Mouse (Mus musculus) embryonic facial prominence, embryonic 10.5 days (tissue): Measurements from ENCODE around the gene Cth. TPM values are rescaled to one million over a fixed set of nuclear protein-coding genes. Genes with fewer than 3 reads are reported as not detected.
A peak's percentile ranks its signal among the peaks of the same experiment; 100 is the strongest.
"Not testable (repeated sequence)": the region's sequence is repeated elsewhere in the genome, so short reads cannot be mapped to it uniquely, and the experiment has no call there.

ENCODE experiments used
- DNase-seq: peaks from one replicate; pipeline ENCODE4 v3.0.0-alpha.2; 2017; ENCODE audit warnings: low spot score
- H3K27ac ChIP-seq: fragments of 300-500 bp; sonication (generic); replicated peaks from 2 replicates; pipeline ENCODE4 v1.5.1; 2016; ENCODE audit warnings: mild to moderate bottlenecking
- H3K27me3 ChIP-seq: fragments of 300-500 bp; sonication (generic); replicated peaks from 2 replicates; pipeline ENCODE4 v1.6.1; 2016; ENCODE audit warnings: low read depth, mild to moderate bottlenecking; ENCODE audit not compliant: poor library complexity, severe bottlenecking
- H3K36me3 ChIP-seq: fragments of 300-500 bp; sonication (generic); replicated peaks from 2 replicates; pipeline ENCODE4 v1.6.1; 2016; ENCODE audit warnings: mild to moderate bottlenecking, moderate library complexity
- H3K4me1 ChIP-seq: fragments of 300-500 bp; sonication (generic); 2 replicates; pipeline ENCODE4 v1.6.1; 2016
- H3K4me3 ChIP-seq: fragments of 300-500 bp; sonication (generic); 2 replicates; pipeline ENCODE4 v1.5.1; 2016; ENCODE audit warnings: mild to moderate bottlenecking, moderate library complexity
- H3K9me3 ChIP-seq: fragments of 300-500 bp; sonication (generic); 2 replicates; pipeline ENCODE4 v1.6.1; 2016; ENCODE audit warnings: mild to moderate bottlenecking
- WGBS: fragments of 180-500 bp; shearing (Covaris S2); methylation state at CpG from one replicate; pipeline ENCODE4 v1.1.7; 2016; 5-methylcytosine and 5-hydroxymethylcytosine counted together
- polyA plus RNA-seq: library from polyadenylated mRNA; unstranded; fragments of >200 nt; fragmentation: Nextera tagmentation; extraction: Ambion mirVana; gene quantifications from 2 replicates; pipeline ENCODE4 v1.2.1, GENCODE M21; 2016

Gene Cth
- polyA plus RNA-seq: 26.1 and 26.9 TPM in 2 replicates

GRCm38 (mm10) chr3:157924692-157925328 lies at the start of gene Cth:
TSS of gene Cth (minus strand) at chr3:157925077.
- H3K4me1 ChIP-seq: peaks cover 16% of the 10 kb centered on the region
- peak within 1 kb of the TSS; percentile 78 for H3K27ac ChIP-seq
- no peaks in the 10 kb centered on the region for H3K9me3 ChIP-seq
- DNase-seq: peak; percentile 94
- H3K36me3 ChIP-seq: no peaks in the 10 kb centered on the region
- peak within 1 kb of the TSS; percentile 67 for H3K4me3 ChIP-seq
- no peaks in the 10 kb centered on the region for H3K27me3 ChIP-seq
- under 1% methylated on average over 30 of the region's 30 CpGs for WGBS

- peaks cover 37% of the 10 kb centered on the region for H3K36me3 ChIP-seq
- no peaks in the 10 kb centered on the region for H3K4me1 ChIP-seq
- no peaks in the 10 kb centered on the region for H3K9me3 ChIP-seq
- WGBS: 96% methylated on average over 2 of the region's 2 CpGs
- no peak overlapping the region for H3K4me3 ChIP-seq
- H3K27me3 ChIP-seq: no peaks in the 10 kb centered on the region
- no peak for DNase-seq
- no peak overlapping the region for H3K27ac ChIP-seq
Measured at GRCm38 (mm10) chr3:157973236-157973635, 48.4 kb upstream of the Cth start.

GRCm38 (mm10) chr3:157971151-157971550 lies 46.3 kb upstream of the Cth start:
- no peak for DNase-seq
- Histone ChIP-seq H3K27me3 (no peaks in the 10 kb centered on the region), H3K4me1 (no peaks in the 10 kb centered on the region), H3K27ac (no peak overlapping the region), H3K4me3 (no peak overlapping the region), H3K9me3 (no peaks in the 10 kb centered on the region), H3K36me3 (peaks cover 31% of the 10 kb centered on the region)
- 94% methylated on average over 2 of the region's 2 CpGs for WGBS

DNA sequence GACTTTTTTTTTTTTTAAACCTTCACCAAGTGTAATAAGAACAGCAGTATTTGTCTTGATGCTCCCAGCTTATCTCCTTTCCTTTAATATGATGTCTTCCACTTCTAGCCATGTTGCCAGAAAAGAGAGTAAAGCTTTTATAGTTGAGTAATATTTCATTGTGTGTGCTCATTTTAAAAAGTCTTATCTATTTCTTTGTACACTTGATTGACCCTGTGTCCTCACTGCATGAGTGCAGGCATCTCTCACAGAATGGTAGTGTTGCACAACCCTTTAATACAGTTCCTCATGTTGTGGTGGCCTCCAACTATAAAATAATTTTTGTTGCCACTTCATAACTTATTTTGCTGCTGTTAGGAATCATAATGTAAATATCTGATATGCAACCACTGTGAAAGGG lies 32.4 kb upstream of the Cth start:
- Histone ChIP-seq H3K36me3 (peaks cover 21% of the 10 kb centered on the region), H3K4me3 (no peak overlapping the region), H3K27ac (no peak overlapping the region), H3K27me3 (no peaks in the 10 kb centered on the region), H3K9me3 (no peaks in the 10 kb centered on the region), H3K4me1 (no peaks in the 10 kb centered on the region)
- no peak for DNase-seq

- no peaks in the 10 kb centered on the region for H3K27me3 ChIP-seq
- no peak for DNase-seq
- H3K9me3 ChIP-seq: no peaks in the 10 kb centered on the region
- H3K4me3 ChIP-seq: no peak overlapping the region
- H3K27ac ChIP-seq: no peak overlapping the region
- 94% methylated on average over 3 of the region's 3 CpGs for WGBS
- H3K36me3 ChIP-seq: peaks cover 23% of the 10 kb centered on the region
- no peaks in the 10 kb centered on the region for H3K4me1 ChIP-seq
Measured at GRCm38 (mm10) chr3:157956201-157956600, 31.3 kb upstream of the Cth start.

- H3K27me3 ChIP-seq: no peaks in the 10 kb centered on the region
- H3K27ac ChIP-seq: no peak overlapping the region
- peaks cover 21% of the 10 kb centered on the region for H3K36me3 ChIP-seq
- no peak overlapping the region for H3K4me3 ChIP-seq
- no peaks in the 10 kb centered on the region for H3K4me1 ChIP-seq
- no peak for DNase-seq
- WGBS: 85% methylated on average over 2 of the region's 2 CpGs
- no peaks in the 10 kb centered on the region for H3K9me3 ChIP-seq
Measured at GRCm38 (mm10) chr3:157955466-157955865, 30.6 kb upstream of the Cth start.

DNA sequence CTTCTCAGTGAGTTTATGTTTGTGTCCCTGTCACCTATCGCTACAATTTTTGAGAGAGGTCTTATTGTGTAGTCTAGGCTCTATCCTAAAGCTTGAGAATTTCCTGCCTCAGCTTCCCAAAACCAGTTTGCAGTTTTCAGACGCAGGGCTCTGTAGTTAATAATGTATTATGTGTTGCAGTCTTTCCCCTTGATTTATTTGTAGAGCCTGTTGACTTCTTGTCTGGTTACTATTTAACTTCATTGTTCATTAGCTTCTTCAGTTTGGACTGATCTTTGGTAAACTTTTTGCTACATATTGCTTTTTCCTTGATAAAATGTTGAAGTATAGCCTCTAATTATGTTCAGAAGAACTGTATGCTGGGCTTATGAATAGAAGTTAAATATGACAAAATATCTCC lies 27.8 kb upstream of the Cth start:
- peaks cover 10% of the 10 kb centered on the region for H3K4me1 ChIP-seq
- no peak overlapping the region for H3K4me3 ChIP-seq

GRCm38 (mm10) chr3:157947383-157948280 lies 22.8 kb upstream of the Cth start:
- peaks cover 13% of the 10 kb centered on the region for H3K36me3 ChIP-seq
- WGBS: under 1% methylated on average over 93 of the region's 93 CpGs

More for the DNA sequence above, 27.8 kb upstream of the Cth start:
- no peaks in the 10 kb centered on the region for H3K27me3 ChIP-seq
- no peak for DNase-seq
- H3K9me3 ChIP-seq: no peaks in the 10 kb centered on the region
- peaks cover 13% of the 10 kb centered on the region for H3K36me3 ChIP-seq
- WGBS: 95% methylated on average over 2 of the region's 2 CpGs
- no peak overlapping the region for H3K27ac ChIP-seq

GRCm38 (mm10) chr3:157946843-157947358 lies 22.0 kb upstream of the Cth start, which contains the start of gene Ankrd13c:
TSS of gene Ankrd13c (plus strand) at chr3:157947239.
- Histone ChIP-seq H3K27me3 (no peaks in the 10 kb centered on the region), H3K9me3 (no peaks in the 10 kb centered on the region), H3K4me3 (peak within 1 kb of the TSS; percentile 98), H3K4me1 (peaks cover 14% of the 10 kb centered on the region), H3K27ac (peak within 1 kb of the TSS; percentile 97), H3K36me3 (peaks cover 8% of the 10 kb centered on the region)
- DNase-seq: peak; percentile 92
- WGBS: under 1% methylated on average over 45 of the region's 45 CpGs

More at GRCm38 (mm10) chr3:157947383-157948280, 22.8 kb upstream of the Cth start:
- Histone ChIP-seq H3K27ac (peak overlapping the region; percentile 97), H3K27me3 (no peaks in the 10 kb centered on the region), H3K4me1 (peaks cover 14% of the 10 kb centered on the region), H3K4me3 (peak overlapping the region; percentile 98), H3K9me3 (no peaks in the 10 kb centered on the region)
- DNase-seq: peak; percentile 65

GRCm38 (mm10) chr3:157938585-157938984 lies 13.7 kb upstream of the Cth start:
- Histone ChIP-seq H3K36me3 (no peaks in the 10 kb centered on the region), H3K27me3 (no peaks in the 10 kb centered on the region), H3K4me1 (no peaks in the 10 kb centered on the region), H3K9me3 (no peaks in the 10 kb centered on the region), H3K27ac (no peak overlapping the region), H3K4me3 (no peak overlapping the region)
- no peak for DNase-seq
- 83% methylated on average over 2 of the region's 2 CpGs for WGBS

GRCm38 (mm10) chr3:157934301-157934823 lies 9.5 kb upstream of the Cth start:
- DNase-seq: no peak
- no peak overlapping the region for H3K4me3 ChIP-seq
- no peaks in the 10 kb centered on the region for H3K36me3 ChIP-seq
- no peaks in the 10 kb centered on the region for H3K4me1 ChIP-seq
- H3K27ac ChIP-seq: no peak overlapping the region
- H3K27me3 ChIP-seq: no peaks in the 10 kb centered on the region
- WGBS: 83% methylated on average over 3 of the region's 3 CpGs
- H3K9me3 ChIP-seq: no peaks in the 10 kb centered on the region

- not testable (repeated sequence) for H3K9me3 ChIP-seq, H3K4me1 ChIP-seq, H3K36me3 ChIP-seq, DNase-seq, H3K4me3 ChIP-seq, H3K27ac ChIP-seq, H3K27me3 ChIP-seq
- 72% methylated on average over 5 of the region's 6 CpGs for WGBS
Measured at GRCm38 (mm10) chr3:157933223-157933622, 8.3 kb upstream of the Cth start.
